Mouse (Mus musculus) CD4-positive, CD25-positive, alpha-beta regulatory T cell, adult 2 months (primary cell): ENCODE results near the gene Tmem151b.

Source experiments
- DNase-seq: peaks from one replicate; pipeline ENCODE4 v3.0.0-alpha.2; 2012; ENCODE audit warnings: low read depth, low spot score

Gene Tmem151b

DNA sequence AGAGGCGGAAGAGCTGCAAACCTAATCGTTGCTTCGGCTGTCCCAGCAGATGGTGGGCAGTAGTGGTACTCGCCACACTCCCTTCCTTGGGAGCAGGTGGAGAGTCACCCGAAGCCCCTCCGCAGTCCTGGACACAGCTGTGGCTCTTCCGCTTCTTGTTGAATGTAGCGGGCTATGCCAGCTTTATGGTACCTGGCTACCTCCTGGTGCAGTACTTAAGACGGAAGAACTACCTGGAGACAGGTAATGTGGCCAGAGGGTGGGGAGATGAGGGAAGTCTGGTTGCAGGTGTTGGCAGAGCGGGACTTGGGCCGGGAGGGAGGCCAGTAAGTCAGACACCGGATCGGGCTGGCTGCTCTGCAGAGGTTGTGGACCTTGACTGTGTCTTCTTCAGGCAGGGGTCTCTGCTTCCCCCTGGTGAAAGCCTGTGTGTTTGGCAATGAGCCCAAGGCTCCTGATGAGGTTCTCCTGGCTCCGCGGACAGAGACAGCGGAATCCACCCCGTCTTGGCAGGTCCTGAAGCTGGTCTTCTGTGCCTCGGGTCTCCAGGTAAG, 15.1 kb upstream of the Tmem151b start:
- DNase-seq = no peak

DNA sequence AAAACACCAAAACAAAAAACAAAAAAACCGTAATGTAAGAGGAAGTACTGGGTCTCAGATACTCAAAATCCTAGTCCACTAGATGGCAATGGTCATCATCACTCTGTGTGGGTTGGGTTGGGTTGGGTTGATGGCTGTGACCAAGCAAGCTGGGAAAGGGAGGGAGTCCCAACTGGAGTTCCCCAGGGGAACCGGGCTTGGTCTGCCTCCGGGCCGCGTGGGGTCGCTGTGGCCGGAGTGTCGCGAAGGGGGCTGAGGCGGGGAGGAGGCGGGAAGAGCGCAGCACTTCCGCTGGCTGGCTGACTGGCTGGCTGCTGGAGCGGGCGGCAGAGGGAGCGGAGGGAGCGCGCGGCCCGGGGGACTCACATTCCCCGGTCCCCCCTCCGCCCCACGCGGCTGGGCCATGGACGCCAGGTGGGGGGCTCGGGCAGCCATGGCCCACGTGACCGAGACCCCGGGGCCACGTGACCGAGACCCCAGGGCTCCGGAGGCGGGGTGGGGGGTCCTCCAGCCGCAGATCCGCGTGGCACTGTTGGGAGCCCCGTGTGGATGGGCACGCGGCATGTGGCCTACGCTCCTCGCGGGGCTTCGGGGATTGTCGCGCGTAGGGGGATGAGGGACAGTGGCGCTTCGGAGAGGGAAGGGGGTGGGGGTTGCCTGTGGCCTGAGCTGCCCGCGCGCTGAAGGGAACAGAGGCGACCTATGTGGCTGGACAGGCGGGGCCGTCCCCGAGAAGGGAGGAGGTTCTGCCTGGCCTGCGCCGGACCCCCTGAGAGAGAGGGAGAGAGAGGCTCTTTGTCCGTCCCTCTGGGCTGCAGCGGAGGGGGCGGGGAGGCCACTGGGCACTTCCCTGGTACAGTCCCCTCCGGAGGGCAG, 14.4 kb upstream of the Tmem151b start, which contains the start of gene Slc35b2:
Gene Slc35b2, plus strand, starts transcription at position 220 of the 876 bp plus-strand sequence.
- DNase-seq = peak; percentile 93

DNA sequence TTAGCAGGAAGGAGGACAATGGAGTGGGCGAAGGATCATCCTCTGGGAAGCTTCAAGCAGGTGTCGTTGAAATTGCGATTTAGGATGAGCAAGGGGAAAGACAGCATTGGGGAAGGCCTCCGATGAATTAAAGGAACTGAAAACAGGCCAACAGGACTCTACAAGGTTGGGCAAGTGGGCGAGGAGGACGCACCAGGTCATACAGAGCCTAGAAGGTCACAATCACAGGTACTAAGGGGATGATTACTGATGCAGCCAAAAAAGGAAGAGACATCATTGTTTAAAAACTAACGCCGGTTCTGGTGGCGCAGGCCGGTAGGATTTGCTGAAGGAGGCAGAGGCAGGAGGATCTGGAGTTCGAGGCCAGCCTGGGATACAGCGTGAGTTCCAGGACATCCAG, 13.7 kb upstream of the Tmem151b start:
- DNase-seq = no peak

DNA sequence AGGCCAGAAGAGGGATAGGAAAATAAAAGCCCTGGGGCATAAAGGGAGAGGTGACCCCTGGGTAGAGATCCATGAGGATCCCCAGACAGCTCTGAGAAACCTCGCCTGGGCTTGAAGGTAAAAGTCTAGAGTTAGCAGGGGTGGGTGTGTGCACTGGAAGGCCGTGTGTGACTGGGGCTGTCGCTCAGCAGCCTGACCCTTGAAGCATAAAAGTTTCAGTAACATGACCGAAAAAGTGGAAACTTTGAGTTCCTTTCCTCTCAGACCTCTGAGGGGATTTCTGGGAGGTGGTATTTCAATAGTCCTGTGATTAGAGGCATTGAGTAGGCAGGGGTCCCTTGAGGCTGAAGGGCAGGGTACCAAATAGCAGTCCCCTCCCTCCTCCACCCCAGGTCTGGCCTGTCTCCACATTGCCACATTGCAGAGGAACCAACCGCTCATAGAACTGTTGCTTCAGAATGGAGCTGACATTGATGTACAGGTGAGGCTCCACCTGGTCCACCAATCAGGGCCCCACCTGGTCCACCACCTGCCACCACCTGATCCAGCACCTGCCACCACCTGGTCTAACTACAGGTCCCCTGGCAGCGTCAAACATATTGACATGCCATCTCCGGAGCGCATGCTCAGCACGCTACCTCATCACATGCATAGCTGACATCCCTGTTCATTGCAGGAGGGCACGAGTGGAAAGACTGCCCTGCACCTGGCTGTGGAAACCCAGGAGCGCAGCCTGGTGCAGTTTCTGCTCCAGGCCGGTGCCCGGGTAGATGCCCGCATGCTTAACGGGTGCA, 10.5 kb upstream of the Tmem151b start:
- DNase-seq = no peak

DNA sequence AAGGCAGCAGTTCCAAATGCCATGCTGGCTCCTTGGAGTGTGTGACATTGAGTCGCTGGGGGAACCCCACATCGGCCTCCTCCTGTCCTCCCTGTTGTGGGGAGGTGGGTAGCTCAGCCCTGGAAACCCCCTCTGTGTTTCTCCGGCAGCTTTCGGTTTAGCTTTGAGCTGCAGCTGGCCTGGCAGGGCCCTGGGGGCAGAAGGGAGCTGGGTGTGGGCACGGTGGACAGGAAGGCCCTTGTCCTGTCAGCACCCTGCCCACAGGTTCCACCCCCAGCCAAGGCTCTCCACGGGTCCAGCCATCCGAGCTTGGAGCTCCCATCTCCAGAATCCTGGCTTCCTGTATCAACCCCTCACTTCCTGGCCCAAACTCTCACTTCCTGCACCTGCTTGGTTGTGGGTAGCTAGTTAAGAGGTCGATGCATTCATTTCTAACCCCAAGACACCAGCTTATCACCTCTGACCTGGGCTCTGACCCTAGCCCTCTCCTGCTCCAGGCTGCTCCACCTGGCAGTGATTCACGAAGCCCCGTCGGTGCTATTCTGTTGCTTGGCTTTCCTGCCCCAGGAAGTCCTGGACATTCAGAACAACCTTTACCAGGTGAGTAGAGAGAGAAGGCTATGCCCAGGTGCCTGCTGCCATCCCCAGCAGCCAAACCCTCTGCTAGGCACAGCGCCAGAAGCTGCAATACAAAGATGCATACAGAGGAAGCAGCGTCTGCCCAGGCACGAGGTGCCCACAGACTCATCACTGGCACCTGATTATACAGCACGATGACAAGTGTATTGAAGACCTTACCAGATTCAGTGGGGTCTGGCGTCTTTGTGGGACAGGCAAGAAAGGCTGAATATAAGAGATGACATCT, 8.8 kb upstream of the Tmem151b start:
- DNase-seq = peak; percentile 81

DNA sequence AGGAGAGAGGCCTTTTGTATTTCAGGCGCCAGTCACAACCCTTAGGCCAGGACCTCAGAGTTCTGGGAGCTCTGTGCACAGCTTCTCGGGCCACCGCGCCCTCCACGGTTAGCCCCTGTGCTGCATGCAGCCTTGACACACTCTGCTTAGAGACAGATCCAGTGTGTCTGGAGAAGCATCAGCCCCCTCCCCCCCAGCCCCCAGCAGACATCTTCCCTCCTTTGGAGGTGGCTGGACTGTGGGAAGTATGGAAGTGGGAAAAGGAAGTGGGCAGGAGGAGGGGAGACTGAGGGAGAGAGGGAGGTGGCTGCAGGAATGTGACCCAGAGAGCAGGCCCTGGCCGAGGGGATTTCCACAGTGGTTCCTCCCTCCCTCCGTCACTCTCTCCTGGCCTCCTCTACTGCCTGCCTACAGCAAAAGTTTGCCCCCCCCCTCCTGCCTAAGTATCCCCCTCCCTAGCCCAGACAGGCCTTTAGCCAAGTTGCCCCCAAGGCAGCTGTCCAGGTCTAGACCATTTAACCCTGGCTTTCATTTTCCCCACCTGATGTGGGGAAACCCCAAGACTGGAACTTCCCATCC, 7.9 kb upstream of the Tmem151b start:
- DNase-seq = peak; percentile 64

DNA sequence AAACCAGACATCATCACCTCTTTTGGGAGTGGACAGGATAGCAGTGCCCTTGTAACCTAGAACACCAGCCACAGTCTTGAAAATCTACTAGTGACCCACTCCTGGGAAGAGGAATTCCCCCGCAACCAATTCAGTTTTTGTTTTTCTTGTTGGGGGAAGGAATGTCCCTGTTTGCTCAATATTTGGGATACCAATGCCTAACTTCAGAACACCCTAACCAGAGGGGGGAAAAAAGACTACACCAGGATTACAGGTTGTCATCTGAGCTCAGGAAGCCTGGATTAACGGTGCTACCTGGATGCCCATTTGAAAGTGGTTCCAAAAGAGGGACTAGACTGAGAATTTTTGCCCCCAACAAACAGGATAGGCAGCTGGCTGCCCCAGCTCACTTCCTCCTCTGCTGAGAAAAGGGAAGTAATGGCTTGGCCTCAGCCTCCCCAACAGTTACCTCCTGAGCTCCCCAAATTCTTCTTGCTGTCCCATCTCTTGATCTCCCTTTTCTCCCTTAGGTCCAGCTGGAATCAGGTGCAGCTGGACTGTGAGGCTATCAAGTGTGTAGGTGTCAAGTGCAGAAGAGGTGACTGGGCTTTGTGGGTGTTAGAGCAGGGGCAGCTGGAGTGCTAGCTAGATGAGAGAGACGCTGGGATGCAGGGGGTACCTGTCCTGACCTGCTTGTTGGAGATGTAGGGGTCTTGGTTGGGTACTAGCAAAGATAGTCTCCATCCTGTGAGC, 7.2 kb upstream of the Tmem151b start:
- peak; percentile 39 for DNase-seq

DNA sequence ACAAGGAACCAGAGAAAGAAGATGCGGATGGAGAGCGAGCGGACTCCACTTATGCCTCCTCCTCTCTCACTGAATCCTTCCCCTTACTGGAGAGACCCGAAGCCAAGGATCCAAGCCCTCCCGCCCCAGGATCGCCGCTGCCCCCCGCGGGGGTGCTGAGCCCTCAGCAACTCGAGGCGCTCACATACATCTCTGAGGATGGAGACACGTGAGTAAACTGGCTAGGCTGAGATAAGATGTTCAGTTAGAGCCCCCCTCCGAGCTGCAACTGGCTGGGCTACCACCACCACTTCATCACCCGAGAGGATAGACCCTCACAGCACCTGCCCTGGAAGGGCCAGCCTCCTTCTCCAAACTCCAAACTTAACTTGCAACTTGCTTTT, 6.6 kb upstream of the Tmem151b start:
- DNase-seq = no peak

DNA sequence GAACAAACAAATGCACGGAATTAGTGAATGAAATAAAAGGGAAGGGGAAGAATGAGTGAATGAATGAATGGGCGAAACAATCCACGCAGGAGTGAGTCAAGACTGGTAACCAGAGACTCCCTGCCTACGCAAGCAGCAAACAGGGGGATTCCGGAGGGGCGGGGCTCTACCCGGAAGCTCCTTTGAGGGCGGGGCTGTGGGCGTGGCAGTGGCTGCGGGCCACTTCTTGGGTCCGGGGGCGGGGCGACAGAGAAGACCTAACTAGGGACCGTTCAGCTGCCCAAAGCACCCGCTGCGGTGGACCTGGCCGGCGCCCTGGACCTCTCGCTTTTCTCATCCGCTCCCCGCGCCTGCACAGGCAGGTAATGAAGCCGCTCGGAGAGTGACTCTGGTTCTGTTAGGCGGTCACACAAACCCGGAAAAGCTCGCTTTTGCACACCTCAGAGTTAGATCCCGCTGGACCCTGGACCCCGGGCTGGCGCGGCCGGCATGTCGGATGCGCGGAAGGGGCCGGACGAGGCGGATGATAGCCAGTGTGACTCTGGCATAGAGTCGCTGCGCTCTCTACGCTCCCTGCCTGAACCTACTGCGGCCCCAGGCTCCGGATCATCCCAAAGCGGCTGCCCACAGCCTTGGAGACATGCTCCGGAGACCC, 6.1 kb upstream of the Tmem151b start, which contains the start of gene Nfkbie:
Gene Nfkbie, plus strand, starts transcription at position 252 of the 655 bp plus-strand sequence.
- DNase-seq = peak; percentile 98

DNA sequence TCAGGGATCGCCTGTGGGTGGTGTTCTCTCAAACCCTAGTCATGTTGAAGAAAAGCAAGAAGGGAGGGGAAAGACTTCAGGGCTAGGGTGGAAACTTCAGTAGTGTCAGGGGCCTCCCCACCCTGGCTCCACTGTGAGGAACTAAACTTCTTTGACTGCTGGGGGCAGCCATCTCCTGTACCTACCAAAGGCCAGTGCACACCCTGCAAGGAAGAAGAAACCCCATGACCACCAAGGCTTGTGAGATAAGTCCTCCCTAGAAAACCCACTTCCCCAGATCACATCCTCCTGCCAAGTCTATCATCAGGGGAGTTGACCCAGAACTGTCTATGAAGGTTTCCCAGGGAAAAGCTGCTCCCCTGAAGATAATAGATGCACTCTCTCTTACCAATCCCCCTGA, 4.9 kb upstream of the Tmem151b start:
- peak; percentile 32 for DNase-seq

DNA sequence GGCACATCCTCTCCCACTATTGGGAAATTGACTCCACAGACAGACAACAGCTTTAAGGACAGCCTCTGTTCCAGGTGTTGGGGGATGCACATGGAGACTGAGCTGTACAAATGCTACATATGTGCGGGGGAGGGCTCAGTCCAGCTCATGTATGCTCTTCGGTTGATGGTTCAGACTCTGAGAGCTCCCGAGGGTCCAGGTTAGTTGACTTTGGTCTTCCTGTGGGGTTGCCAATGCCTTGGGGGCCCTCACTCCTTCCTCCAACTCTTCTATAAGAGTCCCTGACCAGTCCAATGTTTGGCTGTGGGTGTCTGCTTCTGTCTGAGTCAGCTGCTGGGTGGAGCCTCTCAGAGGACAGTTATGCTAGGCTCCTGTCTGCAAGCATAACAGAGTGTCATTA, 3.6 kb upstream of the Tmem151b start:
- no peak for DNase-seq

DNA sequence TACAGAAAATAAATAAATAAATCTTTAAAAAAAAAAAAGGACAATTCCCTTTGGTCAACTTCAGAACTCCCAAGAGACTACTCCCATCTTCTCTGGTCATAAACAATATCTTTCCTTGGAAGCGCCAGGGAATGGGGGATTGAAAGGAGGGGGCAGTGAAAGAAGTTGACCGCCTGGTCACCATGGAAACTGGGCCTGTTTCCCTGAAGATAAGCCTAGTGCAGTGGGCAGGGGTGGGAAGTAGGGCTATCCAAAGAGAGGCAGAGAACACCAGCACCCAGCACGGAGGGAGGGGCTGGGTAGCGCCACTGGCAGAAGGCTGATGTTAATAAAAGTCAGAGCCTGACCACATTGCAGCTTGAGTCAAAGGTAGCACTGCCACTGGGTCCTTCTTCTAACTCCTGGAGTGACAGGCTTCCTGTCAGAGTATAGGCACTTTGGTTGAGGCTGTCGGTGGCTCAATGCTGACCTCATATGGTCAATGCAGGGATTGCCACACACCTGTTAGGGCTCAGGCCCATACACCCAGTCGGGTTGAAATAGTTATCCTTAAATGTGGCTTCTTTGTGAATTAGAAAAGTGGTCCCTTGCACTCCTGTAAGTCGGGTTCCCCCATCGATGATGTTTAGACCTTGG, 2.5 kb upstream of the Tmem151b start:
- DNase-seq = peak; percentile 93

DNA sequence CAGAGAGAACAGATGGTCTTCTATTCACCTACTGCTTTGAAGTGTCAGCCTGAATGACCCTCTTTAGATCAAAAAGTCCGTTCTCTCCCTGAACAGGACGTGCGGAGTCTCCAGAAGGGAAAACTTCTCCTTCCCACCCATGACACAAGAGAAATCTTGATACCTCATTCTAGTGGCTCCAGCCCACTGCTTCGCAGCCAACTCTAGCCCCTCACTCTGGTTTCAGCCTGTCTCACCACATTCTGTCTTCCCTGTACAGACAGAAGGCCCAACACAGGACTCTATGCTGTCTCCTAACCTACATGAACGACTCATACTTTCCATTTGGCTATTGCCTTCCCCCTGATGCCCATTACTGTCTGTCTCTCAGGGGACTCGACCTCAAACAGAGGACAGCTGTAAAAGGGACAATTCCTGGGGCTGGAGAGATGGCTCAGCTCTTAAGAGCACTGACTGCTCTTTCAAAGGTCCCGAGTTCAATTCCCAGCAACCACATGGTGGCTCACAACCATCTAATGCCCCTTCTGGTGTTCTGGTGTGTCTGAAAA, 1.8 kb upstream of the Tmem151b start:
- DNase-seq = no peak

DNA sequence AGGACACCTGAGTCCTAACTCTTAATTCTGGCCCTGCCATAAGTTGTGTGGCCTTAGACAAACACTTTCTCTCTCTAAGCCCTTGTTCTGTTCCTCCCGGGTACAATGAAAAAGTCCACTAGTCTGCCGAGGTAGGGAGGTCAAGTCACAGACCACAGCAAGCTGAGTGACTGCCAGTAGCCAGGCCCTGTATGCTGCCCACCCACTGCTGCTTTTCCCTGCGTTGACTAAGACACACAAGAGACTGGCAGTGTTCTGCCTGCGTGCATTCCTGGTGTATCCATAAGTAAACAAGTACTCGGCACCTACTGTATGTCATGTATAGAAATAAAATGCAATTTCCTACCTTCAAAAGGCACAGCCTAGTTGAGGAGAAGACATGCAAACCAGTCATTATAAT, 776 bp upstream of the Tmem151b start:
- no peak for DNase-seq

DNA sequence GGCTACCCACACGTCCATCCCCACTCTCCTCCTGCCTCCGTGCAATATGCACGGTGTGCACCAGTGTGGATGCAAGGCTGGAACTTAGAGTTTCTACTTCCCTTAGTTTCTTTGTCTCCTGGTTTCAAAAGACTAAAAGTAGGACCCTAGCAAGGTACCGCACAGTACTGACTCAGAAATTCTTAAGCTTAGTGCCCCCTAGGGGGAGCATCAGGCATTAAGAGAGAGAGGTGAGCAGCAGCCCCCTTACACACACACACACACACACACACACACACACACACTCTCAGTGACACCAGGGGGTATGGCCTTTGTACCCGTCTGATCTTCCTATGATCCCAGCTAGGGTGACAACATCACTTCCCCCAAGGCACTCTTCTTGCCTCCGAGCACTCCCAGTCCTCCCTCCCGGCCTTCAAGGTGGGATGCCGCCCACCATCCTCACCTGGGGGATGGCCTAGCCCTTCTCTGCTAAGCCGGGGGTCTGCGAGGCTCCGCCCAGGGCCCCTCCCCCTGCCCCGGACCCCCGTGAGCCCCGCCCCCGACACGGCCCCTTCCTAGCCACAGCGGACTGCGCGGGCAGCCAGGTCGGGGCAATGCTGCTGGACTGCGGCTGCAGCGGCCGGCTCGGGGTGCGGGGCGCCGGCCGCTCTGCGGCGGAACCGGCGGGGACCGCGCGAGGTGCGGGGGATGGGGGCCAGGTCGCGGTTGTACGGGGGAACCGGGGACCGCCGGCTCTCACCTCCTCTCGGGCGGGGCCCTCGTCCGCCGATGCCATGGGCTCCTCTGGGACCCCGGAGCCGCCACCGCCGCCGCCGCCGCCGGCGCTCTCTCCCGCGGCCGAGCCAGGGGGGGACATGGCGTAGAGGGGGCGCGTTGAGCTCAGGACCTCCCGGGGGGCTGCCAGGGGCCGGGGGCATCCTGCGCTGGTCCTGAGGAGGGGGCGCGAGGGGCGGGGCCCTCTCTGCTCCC, 650 bp downstream of the Tmem151b start:
- peak; percentile 51 for DNase-seq

DNA sequence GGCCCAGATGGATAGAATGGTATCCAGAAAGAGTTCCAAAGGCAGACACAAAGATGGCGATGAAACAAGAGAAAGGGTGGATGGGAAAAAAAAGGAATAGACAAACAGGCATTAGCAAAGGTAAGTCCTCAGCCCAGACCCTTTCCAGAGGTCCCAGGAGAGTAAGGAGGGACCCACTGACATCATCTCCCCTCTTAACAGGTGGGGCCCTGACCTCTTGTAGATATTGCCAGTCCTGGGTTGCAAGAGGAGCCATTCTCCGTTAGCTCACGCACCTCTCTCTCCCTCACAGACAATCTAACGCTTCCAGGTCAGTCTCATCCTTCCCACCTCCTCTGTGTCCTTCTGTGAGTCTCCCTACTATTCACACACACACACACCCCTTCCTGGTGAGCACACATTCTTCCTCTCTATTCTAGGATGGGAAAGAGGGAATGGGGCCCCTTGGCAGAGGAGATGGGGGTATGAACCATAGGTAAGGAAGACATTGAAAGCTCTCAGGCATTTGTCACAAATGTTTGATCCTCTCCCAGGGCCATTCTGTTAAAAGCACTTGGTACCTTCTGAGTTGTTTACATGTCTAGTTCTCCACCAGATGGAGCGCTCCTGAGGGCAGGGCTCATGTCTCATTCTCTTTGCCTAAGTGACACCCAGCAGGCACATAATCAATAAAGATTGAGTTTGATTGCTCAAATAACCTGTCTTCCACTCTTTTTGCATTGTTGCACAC, 1.9 kb downstream of the Tmem151b start:
- DNase-seq = no peak

DNA sequence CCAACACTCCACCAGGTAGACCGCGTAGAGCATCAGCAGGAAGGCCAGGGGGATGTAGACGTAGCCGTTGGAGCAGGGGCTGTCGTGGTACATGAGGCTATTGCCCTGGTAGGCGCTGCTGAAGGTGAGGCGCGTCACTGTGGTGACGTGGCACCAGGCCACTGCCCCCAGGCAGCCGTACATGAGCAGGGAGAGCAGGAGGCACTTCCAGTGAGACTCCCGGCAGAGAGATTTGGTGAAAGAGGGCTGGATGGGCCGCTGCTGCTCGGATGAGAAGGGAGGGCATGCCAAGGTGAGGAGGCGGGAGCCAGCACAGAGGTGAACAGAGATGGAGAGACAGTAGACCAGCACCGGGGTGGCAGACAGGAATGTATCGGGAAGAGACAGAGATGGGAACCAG, 2.5 kb downstream of the Tmem151b start:
- no peak for DNase-seq
